Mouse (Mus musculus): ENCODE measurements at regions not wholly inside any gene's neighbourhood (a gene's known extent, or its start where the extent isn't known, plus 50 kb on each side); places are given as distances from the start of the nearest gene placed in this dataset.

- H3K4me3 ChIP-seq (ENCODE audit: low read depth, low read length), result no peak overlapping the region
- H3K4me1 ChIP-seq (replicated peaks; ENCODE audit: control insufficient read depth, insufficient read depth, low read length), result no peaks in the 10 kb centered on the region
- DNase-seq (ENCODE audit: low spot score) (no peak), ATAC-seq (replicated peaks; ENCODE audit: low FRiP score) (no peak)
- no peaks in the 10 kb centered on the region for H3K36me3 ChIP-seq (ENCODE audit: control insufficient read depth, insufficient read depth, low read length)
- H3K9ac ChIP-seq (ENCODE audit: low read length), result no peak overlapping the region
- no peaks in the 10 kb centered on the region for H3K9me3 ChIP-seq (ENCODE audit: control insufficient read depth, low read length)
- H3K27me3 ChIP-seq (ENCODE audit: control insufficient read depth, insufficient read depth, low read length), result no peaks in the 10 kb centered on the region
- H3K27ac ChIP-seq (ENCODE audit: low read depth, low read length), result no peak overlapping the region
- 66% methylated on average over 8 of the region's 8 CpGs for WGBS
- H3K4me2 ChIP-seq (ENCODE audit: low read depth, low read length, severe bottlenecking), result no peak overlapping the region
Measured at GRCm38 (mm10) chr2:137827814-137828374, 428.5 kb upstream of the Btbd3 start.

- H3K27me3 ChIP-seq (ENCODE audit: control insufficient read depth, insufficient read depth, low read length), result no peaks in the 10 kb centered on the region
- 53% methylated on average over 5 of the region's 5 CpGs for WGBS
- ATAC-seq (replicated peaks; ENCODE audit: low FRiP score) (peak; percentile 72), DNase-seq (ENCODE audit: low spot score) (peak; percentile 55)
- H3K36me3 ChIP-seq (ENCODE audit: control insufficient read depth, insufficient read depth, low read length), result no peaks in the 10 kb centered on the region
- H3K4me1 ChIP-seq (replicated peaks; ENCODE audit: control insufficient read depth, insufficient read depth, low read length), result no peaks in the 10 kb centered on the region; the same call in 1 of the 2 replicates
- no peak overlapping the region for H3K9ac ChIP-seq (ENCODE audit: low read length)
- no peak overlapping the region for H3K27ac ChIP-seq (ENCODE audit: low read depth, low read length)
- no peak overlapping the region for H3K4me3 ChIP-seq (ENCODE audit: low read depth, low read length)
- no peaks in the 10 kb centered on the region for H3K9me3 ChIP-seq (ENCODE audit: control insufficient read depth, low read length)
- H3K4me2 ChIP-seq (ENCODE audit: low read depth, low read length, severe bottlenecking), result no peak overlapping the region
Measured at GRCm38 (mm10) chr2:137821344-137821916, 434.9 kb upstream of the Btbd3 start.

GRCm38 (mm10) chr2:137814945-137815344, 441.4 kb upstream of the Btbd3 start:
- Histone ChIP-seq H3K9me3 (ENCODE audit: control insufficient read depth, low read length) (no peaks in the 10 kb centered on the region), H3K4me3 (ENCODE audit: low read depth, low read length) (no peak overlapping the region), H3K27me3 (ENCODE audit: control insufficient read depth, insufficient read depth, low read length) (no peaks in the 10 kb centered on the region), H3K9ac (ENCODE audit: low read length) (no peak overlapping the region), H3K36me3 (ENCODE audit: control insufficient read depth, insufficient read depth, low read length) (no peaks in the 10 kb centered on the region), H3K27ac (ENCODE audit: low read depth, low read length) (no peak overlapping the region), H3K4me1 (replicated peaks; ENCODE audit: control insufficient read depth, insufficient read depth, low read length) (no peaks in the 10 kb centered on the region), H3K4me2 (ENCODE audit: low read depth, low read length, severe bottlenecking) (no peak overlapping the region)
- DNase-seq (ENCODE audit: low spot score) (no peak), ATAC-seq (replicated peaks; ENCODE audit: low FRiP score) (no peak)
- 77% methylated on average over 1 of the region's 1 CpGs for WGBS

GRCm38 (mm10) chr2:137808401-137809230, 447.7 kb upstream of the Btbd3 start:
- H3K9me3 ChIP-seq (ENCODE audit: control insufficient read depth, low read length), result no peaks in the 10 kb centered on the region
- H3K4me3 ChIP-seq (ENCODE audit: low read depth, low read length), result no peak overlapping the region
- peak overlapping the region; percentile 66 for H3K27ac ChIP-seq (ENCODE audit: low read depth, low read length)
- no peaks in the 10 kb centered on the region; the same call in 1 of the 2 replicates for H3K4me1 ChIP-seq (replicated peaks; ENCODE audit: control insufficient read depth, insufficient read depth, low read length)
- H3K9ac ChIP-seq (ENCODE audit: low read length), result peak overlapping the region; percentile 16
- peak; percentile 92 for ATAC-seq (replicated peaks; ENCODE audit: low FRiP score)
- peak; percentile 69 for DNase-seq (ENCODE audit: low spot score)
- peak overlapping the region; percentile 27; the same call in 1 of the 2 replicates for H3K4me2 ChIP-seq (ENCODE audit: low read depth, low read length, severe bottlenecking)
- no peaks in the 10 kb centered on the region for H3K27me3 ChIP-seq (ENCODE audit: control insufficient read depth, insufficient read depth, low read length)
- 32% methylated on average over 13 of the region's 13 CpGs for WGBS
- H3K36me3 ChIP-seq (ENCODE audit: control insufficient read depth, insufficient read depth, low read length), result no peaks in the 10 kb centered on the region

GRCm38 (mm10) chr2:137807594-137808295, 448.6 kb upstream of the Btbd3 start:
- H3K9me3 ChIP-seq (ENCODE audit: control insufficient read depth, low read length), result no peaks in the 10 kb centered on the region
- no peaks in the 10 kb centered on the region; the same call in 1 of the 2 replicates for H3K4me1 ChIP-seq (replicated peaks; ENCODE audit: control insufficient read depth, insufficient read depth, low read length)
- H3K4me3 ChIP-seq (ENCODE audit: low read depth, low read length), result no peak overlapping the region
- ATAC-seq (replicated peaks; ENCODE audit: low FRiP score) (peak; percentile 60), DNase-seq (ENCODE audit: low spot score) (no peak)
- H3K27ac ChIP-seq (ENCODE audit: low read depth, low read length), result peak overlapping the region; percentile 14; the same call in 1 of the 2 replicates
- H3K9ac ChIP-seq (ENCODE audit: low read length), result no peak overlapping the region
- H3K36me3 ChIP-seq (ENCODE audit: control insufficient read depth, insufficient read depth, low read length), result no peaks in the 10 kb centered on the region
- H3K4me2 ChIP-seq (ENCODE audit: low read depth, low read length, severe bottlenecking), result no peak overlapping the region
- H3K27me3 ChIP-seq (ENCODE audit: control insufficient read depth, insufficient read depth, low read length), result no peaks in the 10 kb centered on the region
- WGBS, result 69% methylated on average over 5 of the region's 5 CpGs

GRCm38 (mm10) chr2:137794841-137795240, 461.5 kb upstream of the Btbd3 start:
- no peak for DNase-seq (ENCODE audit: low spot score)
- Histone ChIP-seq H3K36me3 (ENCODE audit: control insufficient read depth, insufficient read depth, low read length) (no peaks in the 10 kb centered on the region), H3K27me3 (ENCODE audit: control insufficient read depth, insufficient read depth, low read length) (no peaks in the 10 kb centered on the region), H3K4me1 (replicated peaks; ENCODE audit: control insufficient read depth, insufficient read depth, low read length) (no peaks in the 10 kb centered on the region), H3K27ac (ENCODE audit: low read depth, low read length) (no peak overlapping the region), H3K9me3 (ENCODE audit: control insufficient read depth, low read length) (no peaks in the 10 kb centered on the region), H3K4me3 (ENCODE audit: low read depth, low read length) (no peak overlapping the region), H3K4me2 (ENCODE audit: low read depth, low read length, severe bottlenecking) (no peak overlapping the region), H3K9ac (ENCODE audit: low read length) (no peak overlapping the region)
- no peak for ATAC-seq (replicated peaks; ENCODE audit: low FRiP score)
- WGBS, result 72% methylated on average over 2 of the region's 2 CpGs

- H3K27ac ChIP-seq (ENCODE audit: low read depth, low read length), result no peak overlapping the region
- no peak for DNase-seq (ENCODE audit: low spot score)
- no peak overlapping the region for H3K4me3 ChIP-seq (ENCODE audit: low read depth, low read length)
- no peak overlapping the region for H3K9ac ChIP-seq (ENCODE audit: low read length)
- H3K27me3 ChIP-seq (ENCODE audit: control insufficient read depth, insufficient read depth, low read length), result no peaks in the 10 kb centered on the region
- no peak overlapping the region for H3K4me2 ChIP-seq (ENCODE audit: low read depth, low read length, severe bottlenecking)
- no peaks in the 10 kb centered on the region for H3K36me3 ChIP-seq (ENCODE audit: control insufficient read depth, insufficient read depth, low read length)
- WGBS, result 88% methylated on average over 6 of the region's 6 CpGs
- no peaks in the 10 kb centered on the region for H3K9me3 ChIP-seq (ENCODE audit: control insufficient read depth, low read length)
- no peaks in the 10 kb centered on the region for H3K4me1 ChIP-seq (replicated peaks; ENCODE audit: control insufficient read depth, insufficient read depth, low read length)
- ATAC-seq (replicated peaks; ENCODE audit: low FRiP score), result no peak
Measured at GRCm38 (mm10) chr2:137784091-137784490, 472.3 kb upstream of the Btbd3 start.

- H3K9ac ChIP-seq (ENCODE audit: low read length), result no peak overlapping the region
- H3K36me3 ChIP-seq (ENCODE audit: control insufficient read depth, insufficient read depth, low read length), result no peaks in the 10 kb centered on the region
- DNase-seq (ENCODE audit: low spot score), result no peak
- 93% methylated on average over 3 of the region's 3 CpGs for WGBS
- no peaks in the 10 kb centered on the region for H3K9me3 ChIP-seq (ENCODE audit: control insufficient read depth, low read length)
- no peak overlapping the region for H3K4me2 ChIP-seq (ENCODE audit: low read depth, low read length, severe bottlenecking)
- H3K27me3 ChIP-seq (ENCODE audit: control insufficient read depth, insufficient read depth, low read length), result no peaks in the 10 kb centered on the region
- no peaks in the 10 kb centered on the region for H3K4me1 ChIP-seq (replicated peaks; ENCODE audit: control insufficient read depth, insufficient read depth, low read length)
- ATAC-seq (replicated peaks; ENCODE audit: low FRiP score), result no peak
- no peak overlapping the region for H3K4me3 ChIP-seq (ENCODE audit: low read depth, low read length)
- H3K27ac ChIP-seq (ENCODE audit: low read depth, low read length), result no peak overlapping the region
Measured at GRCm38 (mm10) chr2:137777430-137777829, 478.9 kb upstream of the Btbd3 start.
